Mouse (Mus musculus): ENCODE results near the gene Pigr. TPM values are rescaled to one million over a fixed set of nuclear protein-coding genes. Genes with fewer than 3 reads are reported as not detected.

The Pigr gene
- polyA plus RNA-seq, 1 experiment = 0.17 TPM

GRCm38 (mm10) chr1:130865541-130866221, 39.2 kb downstream of the Pigr start, which contains the start of gene Fcmr:
Gene Fcmr (plus strand): TSS chr1:130865669.
- Histone ChIP-seq H3K4me3 (ENCODE audit: control insufficient read depth, low read depth, low read length) (no peak within 1 kb of the TSS), H3K4me1 (ENCODE audit: control insufficient read depth, insufficient read depth, low read length) (no peaks in the 10 kb centered on the region), H3K27me3 (ENCODE audit: control insufficient read depth, insufficient read depth, low read length) (no peaks in the 10 kb centered on the region), H3K27ac (ENCODE audit: control insufficient read depth, insufficient read depth, low read depth, low read length) (no peak within 1 kb of the TSS), H3K36me3 (ENCODE audit: control insufficient read depth, insufficient read depth, low read length) (no peaks in the 10 kb centered on the region)
- TF ChIP-seq POLR2A (IDR thresholded peaks at IDR 0.05; ENCODE audit: control insufficient read depth, low read depth, low read length) (no peak), CTCF (IDR thresholded peaks at IDR 0.05; ENCODE audit: control insufficient read depth, insufficient read depth, insufficient replicate concordance, low read depth, low read length) (no peak)

GRCm38 (mm10) chr1:130872912-130873311, 46.4 kb downstream of the Pigr start:
- Histone ChIP-seq H3K36me3 (ENCODE audit: control insufficient read depth, insufficient read depth, low read length) (no peaks in the 10 kb centered on the region), H3K4me1 (ENCODE audit: control insufficient read depth, insufficient read depth, low read length) (peaks cover 4% of the 10 kb centered on the region), H3K27me3 (ENCODE audit: control insufficient read depth, insufficient read depth, low read length) (peaks cover under 1% of the 10 kb centered on the region), H3K27ac (ENCODE audit: control insufficient read depth, insufficient read depth, low read depth, low read length) (no peak overlapping the region), H3K4me3 (ENCODE audit: control insufficient read depth, low read depth, low read length) (no peak overlapping the region)
- TF ChIP-seq CTCF (IDR thresholded peaks at IDR 0.05; ENCODE audit: control insufficient read depth, insufficient read depth, insufficient replicate concordance, low read depth, low read length) (no peak), POLR2A (IDR thresholded peaks at IDR 0.05; ENCODE audit: control insufficient read depth, low read depth, low read length) (no peak)

- Histone ChIP-seq H3K4me1 (ENCODE audit: control insufficient read depth, insufficient read depth, low read length) (peaks cover 9% of the 10 kb centered on the region), H3K36me3 (ENCODE audit: control insufficient read depth, insufficient read depth, low read length) (no peaks in the 10 kb centered on the region), H3K27me3 (ENCODE audit: control insufficient read depth, insufficient read depth, low read length) (peaks cover 2% of the 10 kb centered on the region), H3K4me3 (ENCODE audit: control insufficient read depth, low read depth, low read length) (no peak overlapping the region), H3K27ac (ENCODE audit: control insufficient read depth, insufficient read depth, low read depth, low read length) (no peak overlapping the region)
- TF ChIP-seq POLR2A (IDR thresholded peaks at IDR 0.05; ENCODE audit: control insufficient read depth, low read depth, low read length) (no peak), CTCF (IDR thresholded peaks at IDR 0.05; ENCODE audit: control insufficient read depth, insufficient read depth, insufficient replicate concordance, low read depth, low read length) (no peak)
Observed at GRCm38 (mm10) chr1:130875139-130875538, 48.7 kb downstream of the Pigr start.

GRCm38 (mm10) chr1:130875910-130876309, 49.4 kb downstream of the Pigr start:
- H3K27ac ChIP-seq (ENCODE audit: control insufficient read depth, insufficient read depth, low read depth, low read length) = no peak overlapping the region
- H3K36me3 ChIP-seq (ENCODE audit: control insufficient read depth, insufficient read depth, low read length) = no peaks in the 10 kb centered on the region
- peaks cover 2% of the 10 kb centered on the region for H3K27me3 ChIP-seq (ENCODE audit: control insufficient read depth, insufficient read depth, low read length)
- H3K4me3 ChIP-seq (ENCODE audit: control insufficient read depth, low read depth, low read length) = no peak overlapping the region
- no peak for TF ChIP-seq CTCF (IDR thresholded peaks at IDR 0.05; ENCODE audit: control insufficient read depth, insufficient read depth, insufficient replicate concordance, low read depth, low read length)
- TF ChIP-seq POLR2A (IDR thresholded peaks at IDR 0.05; ENCODE audit: control insufficient read depth, low read depth, low read length) = no peak
- H3K4me1 ChIP-seq (ENCODE audit: control insufficient read depth, insufficient read depth, low read length) = peaks cover 9% of the 10 kb centered on the region

- Histone ChIP-seq H3K36me3 (ENCODE audit: control insufficient read depth, insufficient read depth, low read length) (no peaks in the 10 kb centered on the region), H3K4me1 (ENCODE audit: control insufficient read depth, insufficient read depth, low read length) (peaks cover 9% of the 10 kb centered on the region), H3K27me3 (ENCODE audit: control insufficient read depth, insufficient read depth, low read length) (peaks cover 2% of the 10 kb centered on the region), H3K4me3 (ENCODE audit: control insufficient read depth, low read depth, low read length) (no peak overlapping the region), H3K27ac (ENCODE audit: control insufficient read depth, insufficient read depth, low read depth, low read length) (no peak overlapping the region)
- TF ChIP-seq CTCF (IDR thresholded peaks at IDR 0.05; ENCODE audit: control insufficient read depth, insufficient read depth, insufficient replicate concordance, low read depth, low read length) (no peak), POLR2A (IDR thresholded peaks at IDR 0.05; ENCODE audit: control insufficient read depth, low read depth, low read length) (no peak)
Observed at GRCm38 (mm10) chr1:130876931-130877509, 50.5 kb downstream of the Pigr start.

GRCm38 (mm10) chr1:130877889-130878614, 51.6 kb downstream of the Pigr start:
- Histone ChIP-seq H3K27ac (ENCODE audit: control insufficient read depth, insufficient read depth, low read depth, low read length) (no peak overlapping the region), H3K27me3 (ENCODE audit: control insufficient read depth, insufficient read depth, low read length) (peaks cover 2% of the 10 kb centered on the region)

DNA sequence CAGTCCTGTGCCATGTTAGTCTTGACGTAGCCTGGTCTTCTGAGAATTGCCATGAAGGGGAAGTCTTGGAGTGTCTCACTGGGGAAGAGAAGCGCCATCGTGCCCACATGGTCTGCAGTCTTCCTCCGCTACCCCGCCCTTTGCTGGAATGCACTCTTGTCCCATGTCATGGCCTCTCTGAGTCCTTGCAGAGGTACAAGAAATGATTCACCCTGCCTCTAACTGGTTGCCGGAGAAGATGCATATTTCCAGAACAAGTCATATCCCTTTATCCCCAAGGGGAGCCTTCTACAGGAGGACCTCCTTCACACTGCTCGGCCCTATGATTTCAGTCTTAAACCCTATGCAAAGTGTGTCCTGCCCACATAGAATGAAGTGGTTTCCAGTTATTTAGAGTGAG, 53.4 kb downstream of the Pigr start:
- H3K4me1 ChIP-seq (ENCODE audit: control insufficient read depth, insufficient read depth, low read length) = peaks cover 9% of the 10 kb centered on the region
- TF ChIP-seq CTCF (IDR thresholded peaks at IDR 0.05; ENCODE audit: control insufficient read depth, insufficient read depth, insufficient replicate concordance, low read depth, low read length) (no peak), POLR2A (IDR thresholded peaks at IDR 0.05; ENCODE audit: control insufficient read depth, low read depth, low read length) (no peak)
- H3K36me3 ChIP-seq (ENCODE audit: control insufficient read depth, insufficient read depth, low read length) = no peaks in the 10 kb centered on the region
- H3K4me3 ChIP-seq (ENCODE audit: control insufficient read depth, low read depth, low read length) = no peak overlapping the region
- no peak overlapping the region for H3K27ac ChIP-seq (ENCODE audit: control insufficient read depth, insufficient read depth, low read depth, low read length)
- H3K27me3 ChIP-seq (ENCODE audit: control insufficient read depth, insufficient read depth, low read length) = peaks cover 2% of the 10 kb centered on the region

More at GRCm38 (mm10) chr1:130877889-130878614, 51.6 kb downstream of the Pigr start:
- Histone ChIP-seq H3K4me1 (ENCODE audit: control insufficient read depth, insufficient read depth, low read length) (peaks cover 9% of the 10 kb centered on the region), H3K36me3 (ENCODE audit: control insufficient read depth, insufficient read depth, low read length) (no peaks in the 10 kb centered on the region), H3K4me3 (ENCODE audit: control insufficient read depth, low read depth, low read length) (peak overlapping the region; percentile 73)
- no peak for TF ChIP-seq POLR2A (IDR thresholded peaks at IDR 0.05; ENCODE audit: control insufficient read depth, low read depth, low read length)
- TF ChIP-seq CTCF (IDR thresholded peaks at IDR 0.05; ENCODE audit: control insufficient read depth, insufficient read depth, insufficient replicate concordance, low read depth, low read length) = no peak
